Mouse (Mus musculus) liver, postnatal 0 days (tissue): ENCODE measurements at regions not wholly inside any gene's neighbourhood (a gene's known extent, or its start where the extent isn't known, plus 50 kb on each side); places are given as distances from the start of the nearest gene placed in this dataset.

Experiments
- CTCF ChIP-seq: sonication (generic); IDR thresholded peaks from 2 replicates; pipeline ENCODE4 v1.5.1; 2016; ENCODE audit warnings: antibody characterized with exemption, low read depth
- EP300 ChIP-seq: IDR thresholded peaks from 2 replicates; pipeline ENCODE4 v1.6.1; 2016; ENCODE audit warnings: antibody characterized with exemption, low read depth, mild to moderate bottlenecking

- TF ChIP-seq CTCF (no peak), EP300 (no peak)
Measured at GRCm38 (mm10) chr7:36462422-36462833, 235.5 kb upstream of the Tshz3 start.
